25 mouse cellular contexts compared by ENCODE assay signal in the genomic region with DNA sequence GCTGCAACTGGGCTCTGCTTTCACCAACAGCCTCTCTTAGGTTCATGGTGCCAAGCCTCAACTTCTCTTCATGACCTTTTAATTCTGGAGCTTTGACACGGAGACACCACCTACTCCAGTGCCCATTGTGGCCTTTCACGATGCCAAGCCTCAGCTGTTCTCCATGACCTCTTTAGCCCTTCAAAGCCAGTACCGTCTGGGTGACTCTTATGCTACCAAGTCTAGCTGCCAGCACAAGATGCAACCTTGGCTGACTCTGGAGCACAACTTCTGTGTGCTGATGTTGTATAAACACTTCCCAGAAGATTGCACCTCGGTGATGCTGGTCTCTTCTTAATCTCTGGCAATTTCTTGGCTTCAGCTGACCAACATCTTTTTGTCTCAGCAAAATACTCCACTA. TPM values are rescaled to one million over a fixed set of nuclear protein-coding genes. Genes with fewer than 3 reads are reported as not detected.
"Had no signal": no experiment of that assay in that cellular context is flagged by ENCODE, and none has a peak within 500 bp of the region (broad histone marks: within the 10 kb centered on the region; RNA-seq: fewer than 3 reads in every experiment).

No protein-coding gene starts in this region.

- DNase-seq: lung, embryonic 14.5 days; lung, postnatal 10 days; midbrain, embryonic 14.5 days; retina, postnatal 1 day; right cerebral cortex, adult 18-20 months; right cerebral cortex, postnatal 25 days; right cerebral cortex, postnatal 4 days; spleen, adult 18-20 months; thymus, adult 18-20 months; thymus, postnatal 14 days; thymus, postnatal 36 days had no signal

- H3K4me3 ChIP-seq: midbrain, embryonic 10.5 days; midbrain, embryonic 12.5 days; myocyte; neural tube, embryonic 13.5 days; neural tube, embryonic 15.5 days had no signal

- H3K27ac ChIP-seq: midbrain, embryonic 10.5 days; midbrain, embryonic 12.5 days; neural tube, embryonic 13.5 days; neural tube, embryonic 15.5 days had no signal

RNA-seq across cellular contexts. Expression of a gene that starts 15.8 kb away (rescaled TPM):
- total RNA-seq: megakaryocyte, adult 5-6 weeks; megakaryocyte-erythroid progenitor cell, adult 5-6 weeks had no signal
- polyA plus RNA-seq: lung, embryonic 14.5 days; lung, embryonic 16.5 days; midbrain, embryonic 10.5 days; midbrain, embryonic 12.5 days; midbrain, embryonic 14.5 days; midbrain, embryonic 16.5 days; myocyte; neural tube, embryonic 11.5 days; neural tube, embryonic 13.5 days; neural tube, embryonic 15.5 days; small intestine, adult 2 months; stomach, embryonic 14.5 days; stomach, embryonic 16.5 days; thymus, postnatal 0 days had no signal

RNA-seq across cellular contexts. Expression of a gene that starts 52.1 kb away (rescaled TPM):
- total RNA-seq: megakaryocyte-erythroid progenitor cell, adult 5-6 weeks had no signal
